Mouse (Mus musculus) stomach, postnatal 0 days (tissue): ENCODE measurements at regions not wholly inside any gene's neighbourhood (a gene's known extent, or its start where the extent isn't known, plus 50 kb on each side); places are given as distances from the start of the nearest gene placed in this dataset.

Experiments
- CTCF ChIP-seq: IDR thresholded peaks from 2 replicates; pipeline ENCODE4 v1.5.1; 2016; ENCODE audit warnings: antibody characterized with exemption, low read depth, mild to moderate bottlenecking, moderate library complexity
- EP300 ChIP-seq: optimal IDR thresholded peaks from 2 replicates; pipeline ENCODE3; 2016; ENCODE audit warnings: antibody characterized with exemption

DNA sequence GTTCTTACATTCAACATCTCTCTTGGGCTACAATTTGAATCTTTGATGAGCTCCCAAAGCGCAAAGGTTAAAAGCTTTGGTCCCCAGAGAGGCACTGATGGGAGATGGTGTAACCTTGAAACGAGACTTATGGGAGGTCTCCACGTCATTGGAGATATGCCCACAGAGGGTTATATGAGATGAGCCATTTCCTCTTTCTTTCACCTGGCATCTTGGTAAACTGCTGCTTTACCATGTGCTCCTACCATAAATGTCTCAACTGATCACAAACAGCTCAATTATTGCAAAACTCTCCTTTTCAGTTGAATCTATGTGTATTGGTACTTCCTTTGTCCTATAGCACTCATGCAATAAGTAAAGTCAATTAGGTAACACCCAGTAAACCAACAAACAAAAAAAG lies 62.5 kb upstream of the Amot start:
- no peak for TF ChIP-seq EP300
- TF ChIP-seq CTCF = no peak
